Comparison of ENCODE assay signal across 23 mouse cellular contexts in genomic region chr6:83211526-83211925, GRCm38 (mm10). TPM values are rescaled to one million over a fixed set of nuclear protein-coding genes. Genes with fewer than 3 reads are reported as not detected.
DNase-seq lines count a peak whose midpoint lies in the region; ATAC-seq and TF ChIP-seq lines count a peak whose summit lies in the region.
"Had no signal": no experiment of that assay in that cellular context is flagged by ENCODE, and none has a peak within 500 bp of the region (broad histone marks: within the 10 kb centered on the region; RNA-seq: fewer than 3 reads in every experiment).

No protein-coding gene starts in this region.

- H3K9ac ChIP-seq in forebrain, embryonic 11.5 days (ENCODE audit: low read length), result no peak overlapping the region
- no peak overlapping the region for H3K9ac ChIP-seq in forebrain, embryonic 15.5 days (replicated peaks)
- no peak overlapping the region for H3K9ac ChIP-seq in midbrain, embryonic 11.5 days (ENCODE audit: low read length)
- no peak overlapping the region for H3K9ac ChIP-seq in midbrain, embryonic 15.5 days
- no peak overlapping the region for H3K9ac ChIP-seq in hindbrain, postnatal 0 days (replicated peaks; ENCODE audit: low read length)
- H3K9ac ChIP-seq: forebrain, postnatal 0 days; heart, embryonic 13.5 days; liver, embryonic 12.5 days; lung, embryonic 15.5 days had no signal

- H3K9me3 ChIP-seq in forebrain, embryonic 11.5 days (ENCODE audit: control insufficient read depth, low read length), result no peaks in the 10 kb centered on the region
- no peaks in the 10 kb centered on the region for H3K9me3 ChIP-seq in forebrain, embryonic 15.5 days
- H3K9me3 ChIP-seq in midbrain, embryonic 11.5 days (ENCODE audit: control insufficient read depth, low read length), result no peaks in the 10 kb centered on the region
- H3K9me3 ChIP-seq in midbrain, embryonic 15.5 days, result no peaks in the 10 kb centered on the region
- H3K9me3 ChIP-seq in hindbrain, postnatal 0 days (ENCODE audit: low read length), result no peaks in the 10 kb centered on the region
- H3K9me3 ChIP-seq: heart, embryonic 13.5 days; liver, embryonic 12.5 days; lung, embryonic 15.5 days had no signal

- TF ChIP-seq CTCF in hindbrain, postnatal 0 days (IDR thresholded peaks at IDR 0.05; ENCODE audit: low read depth), result no peak

- H3K27ac ChIP-seq in forebrain, embryonic 11.5 days (ENCODE audit: low read depth, low read length), result no peak overlapping the region
- H3K27ac ChIP-seq in forebrain, embryonic 15.5 days (replicated peaks), result no peak overlapping the region
- no peak overlapping the region for H3K27ac ChIP-seq in midbrain, embryonic 11.5 days (ENCODE audit: low read depth, low read length)
- H3K27ac ChIP-seq in midbrain, embryonic 15.5 days, result no peak overlapping the region
- peak overlapping the region; percentile 21; the same call in 1 of the 2 replicates for H3K27ac ChIP-seq in hindbrain, postnatal 0 days
- H3K27ac ChIP-seq: heart, embryonic 13.5 days; layer of hippocampus, adult 2 months; liver, embryonic 12.5 days; lung, embryonic 15.5 days; macrophage had no signal

- no peak overlapping the region for H3K4me2 ChIP-seq in forebrain, embryonic 11.5 days (ENCODE audit: low read depth, low read length, severe bottlenecking)
- H3K4me2 ChIP-seq in forebrain, embryonic 15.5 days (replicated peaks), result no peak overlapping the region
- H3K4me2 ChIP-seq in midbrain, embryonic 11.5 days, result no peak overlapping the region
- H3K4me2 ChIP-seq in midbrain, embryonic 15.5 days, result no peak overlapping the region
- no peak overlapping the region for H3K4me2 ChIP-seq in hindbrain, postnatal 0 days (ENCODE audit: low read depth, low read length)
- H3K4me2 ChIP-seq: heart, embryonic 13.5 days; liver, embryonic 12.5 days; lung, embryonic 15.5 days had no signal

- ATAC-seq in forebrain, embryonic 11.5 days (replicated peaks; ENCODE audit: low FRiP score), result 0 out of 2 replicates have a peak, but pooled peaks have one; percentile 10
- ATAC-seq in forebrain, embryonic 15.5 days (replicated peaks), result no peak
- ATAC-seq in midbrain, embryonic 11.5 days (ENCODE audit: low FRiP score), result peak; percentile 53; the same call in 1 of the 2 replicates
- no peak for ATAC-seq in midbrain, embryonic 15.5 days (replicated peaks)
- no peak for ATAC-seq in hindbrain, postnatal 0 days
- ATAC-seq: forebrain, postnatal 0 days; intestine, postnatal 0 days; liver, embryonic 12.5 days had no signal

- H3K4me1 ChIP-seq in forebrain, embryonic 11.5 days (replicated peaks; ENCODE audit: control insufficient read depth, insufficient read depth, low read length), result no peaks in the 10 kb centered on the region
- H3K4me1 ChIP-seq in forebrain, embryonic 15.5 days, result peaks cover 5% of the 10 kb centered on the region; the same call in 1 of the 2 replicates
- H3K4me1 ChIP-seq in midbrain, embryonic 11.5 days (ENCODE audit: control insufficient read depth, insufficient read depth, low read length), result peaks cover 5% of the 10 kb centered on the region; the same call in 1 of the 2 replicates
- H3K4me1 ChIP-seq in midbrain, embryonic 15.5 days, result peaks cover 3% of the 10 kb centered on the region
- H3K4me1 ChIP-seq in hindbrain, postnatal 0 days (ENCODE audit: insufficient read depth, low read length), result no peaks in the 10 kb centered on the region
- H3K4me1 ChIP-seq: liver, embryonic 12.5 days had no signal

- WGBS in forebrain, embryonic 11.5 days, result 34% methylated on average over 5 of the region's 5 CpGs
- WGBS in forebrain, embryonic 15.5 days, result 33% methylated on average over 5 of the region's 5 CpGs
- WGBS in midbrain, embryonic 11.5 days, result 37% methylated on average over 5 of the region's 5 CpGs
- WGBS in midbrain, embryonic 15.5 days, result 26% methylated on average over 5 of the region's 5 CpGs
- 29% methylated on average over 5 of the region's 5 CpGs for WGBS in hindbrain, postnatal 0 days

- no peaks in the 10 kb centered on the region for H3K36me3 ChIP-seq in forebrain, embryonic 11.5 days (ENCODE audit: control insufficient read depth, insufficient read depth, low read length)
- H3K36me3 ChIP-seq in forebrain, embryonic 15.5 days, result no peaks in the 10 kb centered on the region
- no peaks in the 10 kb centered on the region for H3K36me3 ChIP-seq in midbrain, embryonic 11.5 days (ENCODE audit: control insufficient read depth, insufficient read depth, low read length)
- H3K36me3 ChIP-seq in midbrain, embryonic 15.5 days (replicated peaks), result no peaks in the 10 kb centered on the region
- H3K36me3 ChIP-seq in hindbrain, postnatal 0 days (ENCODE audit: insufficient read depth, low read length), result no peaks in the 10 kb centered on the region
- H3K36me3 ChIP-seq: heart, embryonic 13.5 days; liver, embryonic 12.5 days; lung, embryonic 15.5 days had no signal

- H3K4me3 ChIP-seq in forebrain, embryonic 11.5 days (ENCODE audit: low read depth, low read length), result no peak overlapping the region
- H3K4me3 ChIP-seq in forebrain, embryonic 15.5 days, result no peak overlapping the region
- no peak overlapping the region for H3K4me3 ChIP-seq in midbrain, embryonic 11.5 days (ENCODE audit: low read depth, low read length)
- H3K4me3 ChIP-seq in midbrain, embryonic 15.5 days, result no peak overlapping the region
- no peak overlapping the region for H3K4me3 ChIP-seq in hindbrain, postnatal 0 days (ENCODE audit: low read length)
- H3K4me3 ChIP-seq: heart, embryonic 13.5 days; layer of hippocampus, adult 2 months; liver, embryonic 12.5 days; lung, embryonic 15.5 days had no signal

- DNase-seq in forebrain, embryonic 11.5 days (ENCODE audit: low spot score), result no peak
- no peak for DNase-seq in midbrain, embryonic 11.5 days (ENCODE audit: low spot score, missing footprints)
- DNase-seq in hindbrain, postnatal 0 days (ENCODE audit: low spot score), result peak; percentile 27
- peak; percentile 86 for DNase-seq in retina, postnatal 1 day
- no peak for DNase-seq in frontal cortex, postnatal 36 days (ENCODE audit: low spot score in 2 of 2)
- DNase-seq in right cerebral cortex, postnatal 4 days, result no peak
- DNase-seq: adrenal gland, postnatal 10 days; cerebellum, adult 2 months; forebrain, postnatal 0 days; heart, adult 11 months; kidney, postnatal 10 days; right cerebral cortex, postnatal 14 days had no signal

- H3K27me3 ChIP-seq in forebrain, embryonic 11.5 days (ENCODE audit: control insufficient read depth, insufficient read depth, low read length), result no peaks in the 10 kb centered on the region
- H3K27me3 ChIP-seq in forebrain, embryonic 15.5 days, result no peaks in the 10 kb centered on the region
- H3K27me3 ChIP-seq in midbrain, embryonic 11.5 days (ENCODE audit: control insufficient read depth, insufficient read depth, low read length), result no peaks in the 10 kb centered on the region
- no peaks in the 10 kb centered on the region for H3K27me3 ChIP-seq in midbrain, embryonic 15.5 days (replicated peaks)
- no peaks in the 10 kb centered on the region for H3K27me3 ChIP-seq in hindbrain, postnatal 0 days (ENCODE audit: insufficient read depth, low read length)
- H3K27me3 ChIP-seq: heart, embryonic 13.5 days; lung, embryonic 15.5 days had no signal

RNA-seq across cellular contexts. Expression of gene Slc4a5, which starts 8.1 kb away (rescaled TPM):
- 0.35 and 0.84 TPM in 2 replicates for polyA plus RNA-seq in forebrain, embryonic 11.5 days (2014; fragmentation: Nextera tagmentation; extraction: Ambion mirVana)
- 0.46 and 0.85 TPM in 2 replicates for polyA plus RNA-seq in forebrain, embryonic 15.5 days (2015; fragmentation: Nextera tagmentation; extraction: Ambion mirVana)
- polyA plus RNA-seq in midbrain, embryonic 11.5 days (2014; fragmentation: Nextera tagmentation; extraction: Ambion mirVana), result 0.52 and 0.68 TPM in 2 replicates
- 0.37 and 0.41 TPM in 2 replicates for polyA plus RNA-seq in midbrain, embryonic 15.5 days (2015; fragmentation: Nextera tagmentation; extraction: Ambion mirVana)
- 5.2 and 6.0 TPM in 2 replicates for total RNA-seq in hindbrain, postnatal 0 days (2014; rRNA removed)
- 2.5 and 2.8 TPM in 2 replicates for polyA plus RNA-seq in hindbrain, postnatal 0 days (2015; fragmentation: Nextera tagmentation; extraction: Ambion mirVana)
- total RNA-seq: common myeloid progenitor, adult 5-6 weeks; gastrocnemius, adult 8-10 months; hematopoietic stem cell, adult 5-6 weeks had no signal
- polyA plus RNA-seq: macrophage had no signal

RNA-seq across cellular contexts. Expression of gene Dctn1, which starts 45.8 kb away (rescaled TPM):
- 99.6 and 104 TPM in 2 replicates for polyA plus RNA-seq in forebrain, embryonic 11.5 days (2014; fragmentation: Nextera tagmentation; extraction: Ambion mirVana)
- 143 and 147 TPM in 2 replicates for polyA plus RNA-seq in forebrain, embryonic 15.5 days (2015; fragmentation: Nextera tagmentation; extraction: Ambion mirVana)
- 80.2 and 81.7 TPM in 2 replicates for polyA plus RNA-seq in midbrain, embryonic 11.5 days (2014; fragmentation: Nextera tagmentation; extraction: Ambion mirVana)
- 162 TPM in 2 replicates for polyA plus RNA-seq in midbrain, embryonic 15.5 days (2015; fragmentation: Nextera tagmentation; extraction: Ambion mirVana)
- total RNA-seq in hindbrain, postnatal 0 days (2014; rRNA removed), result 124 and 132 TPM in 2 replicates
- polyA plus RNA-seq in hindbrain, postnatal 0 days (2015; fragmentation: Nextera tagmentation; extraction: Ambion mirVana), result 145 and 153 TPM in 2 replicates

RNA-seq across cellular contexts. Expression of gene 1700003E16Rik, which starts 55.3 kb away (rescaled TPM):
- 1.2 and 1.9 TPM in 2 replicates for polyA plus RNA-seq in forebrain, embryonic 11.5 days (2014; fragmentation: Nextera tagmentation; extraction: Ambion mirVana)
- polyA plus RNA-seq in forebrain, embryonic 15.5 days (2015; fragmentation: Nextera tagmentation; extraction: Ambion mirVana), result 5.2 and 6.9 TPM in 2 replicates
- polyA plus RNA-seq in midbrain, embryonic 11.5 days (2014; fragmentation: Nextera tagmentation; extraction: Ambion mirVana), result 1.7 TPM in 2 replicates
- 9.5 and 12.0 TPM in 2 replicates for polyA plus RNA-seq in midbrain, embryonic 15.5 days (2015; fragmentation: Nextera tagmentation; extraction: Ambion mirVana)
- 12.7 and 17.8 TPM in 2 replicates for total RNA-seq in hindbrain, postnatal 0 days (2014; rRNA removed)
- polyA plus RNA-seq in hindbrain, postnatal 0 days (2015; fragmentation: Nextera tagmentation; extraction: Ambion mirVana), result 10.2 and 11.4 TPM in 2 replicates
- total RNA-seq: common myeloid progenitor, adult 5-6 weeks had no signal

RNA-seq across cellular contexts. Expression of gene Wdr54, which starts 55.3 kb away (rescaled TPM):
- 12.6 and 15.6 TPM in 2 replicates for polyA plus RNA-seq in forebrain, embryonic 11.5 days (2014; fragmentation: Nextera tagmentation; extraction: Ambion mirVana)
- 18.3 and 18.6 TPM in 2 replicates for polyA plus RNA-seq in forebrain, embryonic 15.5 days (2015; fragmentation: Nextera tagmentation; extraction: Ambion mirVana)
- polyA plus RNA-seq in midbrain, embryonic 11.5 days (2014; fragmentation: Nextera tagmentation; extraction: Ambion mirVana), result 11.1 and 13.7 TPM in 2 replicates
- 20.8 and 21.6 TPM in 2 replicates for polyA plus RNA-seq in midbrain, embryonic 15.5 days (2015; fragmentation: Nextera tagmentation; extraction: Ambion mirVana)
- total RNA-seq in hindbrain, postnatal 0 days (2014; rRNA removed), result 8.5 and 13.8 TPM in 2 replicates
- polyA plus RNA-seq in hindbrain, postnatal 0 days (2015; fragmentation: Nextera tagmentation; extraction: Ambion mirVana), result 19.9 and 20.0 TPM in 2 replicates
- total RNA-seq: common myeloid progenitor, adult 5-6 weeks had no signal

Comparison
In these comparisons a context has a peak if more than half of its experiments do, and no peak if none do; other contexts are left out.
1. ATAC-seq: peak in forebrain, embryonic 11.5 days (single experiment) and midbrain, embryonic 11.5 days (single experiment); none in forebrain, embryonic 15.5 days (single experiment), midbrain, embryonic 15.5 days (single experiment) and hindbrain, postnatal 0 days (single experiment).
2. DNase-seq: peak in hindbrain, postnatal 0 days (single experiment) and retina, postnatal 1 day (single experiment); none in forebrain, embryonic 11.5 days (single experiment), midbrain, embryonic 11.5 days (single experiment), frontal cortex, postnatal 36 days (0 of 2) and right cerebral cortex, postnatal 4 days (single experiment).